In the genomic region with DNA sequence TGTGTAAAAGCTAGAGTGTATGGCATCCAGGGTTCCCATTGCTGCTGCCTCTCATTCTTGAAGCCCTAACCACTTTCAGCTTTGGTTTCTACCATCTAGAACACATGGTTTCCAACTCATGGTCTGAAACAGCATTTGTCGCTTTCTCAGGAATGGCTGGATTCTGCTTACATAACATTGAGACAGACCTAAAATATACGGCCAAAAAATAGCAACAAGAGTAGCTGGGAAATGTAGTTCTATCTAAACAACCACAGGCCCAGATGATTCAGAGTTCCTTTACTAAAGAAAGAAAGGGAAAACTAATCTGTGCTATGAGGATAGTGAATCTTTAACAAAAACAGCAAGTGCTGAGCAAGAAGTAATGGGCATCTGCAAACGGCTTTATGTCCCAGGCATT, we compare ENCODE assay signal across 25 mouse cellular contexts. TPM values are rescaled to one million over a fixed set of nuclear protein-coding genes. Genes with fewer than 3 reads are reported as not detected.
DNase-seq lines count a peak whose midpoint lies in the region; ATAC-seq lines count a peak whose summit lies in the region.
"Had no signal": no experiment of that assay in that cellular context is flagged by ENCODE, and none has a peak within 500 bp of the region (broad histone marks: within the 10 kb centered on the region; RNA-seq: fewer than 3 reads in every experiment).

No protein-coding gene starts in this region.

- no peak overlapping the region for H3K4me3 ChIP-seq in midbrain, embryonic 11.5 days (ENCODE audit: low read depth, low read length)
- no peak overlapping the region for H3K4me3 ChIP-seq in midbrain, embryonic 13.5 days (replicated peaks)
- H3K4me3 ChIP-seq: forebrain, embryonic 10.5 days; forebrain, embryonic 13.5 days; gastrocnemius, adult 2 months; hindbrain, embryonic 12.5 days; hindbrain, embryonic 15.5 days had no signal

- no peaks in the 10 kb centered on the region for H3K4me1 ChIP-seq in midbrain, embryonic 11.5 days (ENCODE audit: control insufficient read depth, insufficient read depth, low read length)
- no peaks in the 10 kb centered on the region for H3K4me1 ChIP-seq in midbrain, embryonic 13.5 days (replicated peaks)
- H3K4me1 ChIP-seq: forebrain, embryonic 10.5 days; forebrain, embryonic 13.5 days; hindbrain, embryonic 12.5 days; hindbrain, embryonic 15.5 days had no signal

- DNase-seq in left cerebral cortex, adult 11 months (ENCODE audit: low spot score), result peak; percentile 1
- DNase-seq in left cerebral cortex, postnatal 4 days, result no peak
- DNase-seq in midbrain, embryonic 11.5 days (ENCODE audit: low spot score, missing footprints), result peak; percentile 0
- peak; percentile 3 for DNase-seq in right cerebral cortex, postnatal 25 days
- DNase-seq in right cerebral cortex, postnatal 14 days, result no peak
- peak; percentile 61 for DNase-seq in telencephalon, adult 2 months (ENCODE audit: low read depth, low spot score)
- DNase-seq in Muller cell, postnatal 12 days (ENCODE audit: inconsistent ontology term), result no peak
- DNase-seq: adrenal gland, postnatal 10 days; adrenal gland, postnatal 36 days; cerebellum, adult 11 months; cerebellum, adult 8-10 months; cerebellum, postnatal 10 days; cerebellum, postnatal 36 days; gastrocnemius, adult 2 months; gastrocnemius, postnatal 14 days; heart, adult 11 months had no signal

- no peaks in the 10 kb centered on the region for H3K36me3 ChIP-seq in midbrain, embryonic 11.5 days (ENCODE audit: control insufficient read depth, insufficient read depth, low read length)
- no peaks in the 10 kb centered on the region for H3K36me3 ChIP-seq in midbrain, embryonic 13.5 days
- H3K36me3 ChIP-seq: forebrain, embryonic 10.5 days; hindbrain, embryonic 12.5 days; hindbrain, embryonic 15.5 days had no signal

- intact Hi-C loops in left cerebral cortex, postnatal 4 days (cut with DNase I), result no loop called here

- WGBS in midbrain, embryonic 11.5 days, result 93% methylated on average over 3 of the region's 3 CpGs
- 96% methylated on average over 3 of the region's 3 CpGs for WGBS in midbrain, embryonic 13.5 days

- ATAC-seq in midbrain, embryonic 11.5 days (ENCODE audit: low FRiP score), result no peak
- ATAC-seq in midbrain, embryonic 13.5 days, result no peak
- ATAC-seq: activated CD4-positive, CD25-positive, alpha-beta regulatory T cell, adult 4 months; CD4-positive, CD25-positive, alpha-beta regulatory T cell, adult 4 months; forebrain, embryonic 13.5 days; forebrain, embryonic 16.5 days had no signal

- H3K27me3 ChIP-seq in midbrain, embryonic 11.5 days (ENCODE audit: control insufficient read depth, insufficient read depth, low read length), result no peaks in the 10 kb centered on the region
- no peaks in the 10 kb centered on the region for H3K27me3 ChIP-seq in midbrain, embryonic 13.5 days
- H3K27me3 ChIP-seq: forebrain, embryonic 13.5 days; hindbrain, embryonic 12.5 days; hindbrain, embryonic 15.5 days had no signal

- no peak overlapping the region for H3K27ac ChIP-seq in midbrain, embryonic 11.5 days (ENCODE audit: low read depth, low read length)
- H3K27ac ChIP-seq in midbrain, embryonic 13.5 days, result no peak overlapping the region
- H3K27ac ChIP-seq: forebrain, embryonic 10.5 days; forebrain, embryonic 13.5 days; gastrocnemius, adult 2 months; hindbrain, embryonic 12.5 days; hindbrain, embryonic 15.5 days had no signal

- H3K4me2 ChIP-seq in midbrain, embryonic 11.5 days, result no peak overlapping the region
- no peak overlapping the region for H3K4me2 ChIP-seq in midbrain, embryonic 13.5 days (replicated peaks)
- H3K4me2 ChIP-seq: forebrain, embryonic 13.5 days; heart, embryonic 11.5 days; hindbrain, embryonic 12.5 days; hindbrain, embryonic 15.5 days had no signal

- H3K9me3 ChIP-seq in midbrain, embryonic 11.5 days (ENCODE audit: control insufficient read depth, low read length), result no peaks in the 10 kb centered on the region
- H3K9me3 ChIP-seq in midbrain, embryonic 13.5 days, result no peaks in the 10 kb centered on the region
- H3K9me3 ChIP-seq: forebrain, embryonic 10.5 days; forebrain, embryonic 13.5 days; hindbrain, embryonic 12.5 days; hindbrain, embryonic 15.5 days had no signal

- H3K9ac ChIP-seq in midbrain, embryonic 11.5 days (ENCODE audit: low read length), result no peak overlapping the region
- H3K9ac ChIP-seq in midbrain, embryonic 13.5 days (replicated peaks), result no peak overlapping the region
- H3K9ac ChIP-seq: forebrain, embryonic 13.5 days; hindbrain, embryonic 12.5 days; hindbrain, embryonic 15.5 days had no signal

RNA-seq across cellular contexts. Expression of gene Acvr2a, which starts 38.6 kb away (rescaled TPM):
- total RNA-seq in left cerebral cortex, postnatal 4 days (2021), result 10 to 100 TPM; 72.8 to 91.2 TPM
- polyA plus RNA-seq in midbrain, embryonic 11.5 days (2014; fragmentation: Nextera tagmentation; extraction: Ambion mirVana), result 39.0 and 40.3 TPM in 2 replicates
- polyA plus RNA-seq in midbrain, embryonic 13.5 days (2015; fragmentation: Nextera tagmentation; extraction: Ambion mirVana), result 41.2 TPM in 2 replicates

Comparison
In these comparisons a context has a peak if more than half of its experiments do, and no peak if none do; other contexts are left out.
1. DNase-seq: peak in left cerebral cortex, adult 11 months (single experiment), midbrain, embryonic 11.5 days (single experiment), right cerebral cortex, postnatal 25 days (single experiment) and telencephalon, adult 2 months (single experiment); none in left cerebral cortex, postnatal 4 days (single experiment), right cerebral cortex, postnatal 14 days (single experiment) and Muller cell, postnatal 12 days (single experiment).